Mouse (Mus musculus) cortical plate, adult 2 months (tissue): Measurements from ENCODE around the gene Svbp.
A peak's percentile ranks its signal among the peaks of the same experiment; 100 is the strongest.

Experiments
- CTCF ChIP-seq: fragments of 200-500 bp; IDR thresholded peaks from 2 replicates; pipeline ENCODE4 v1.5.1; 2011; ENCODE audit warnings: mild to moderate bottlenecking, control low read depth, low read length; ENCODE audit not compliant: insufficient read depth; ENCODE audit errors: extremely low read depth
- POLR2A ChIP-seq: fragments of 200-500 bp; IDR thresholded peaks from 2 replicates; pipeline ENCODE4 v1.6.1; 2011; ENCODE audit warnings: mild to moderate bottlenecking, low read length, control low read depth; ENCODE audit not compliant: insufficient read depth; ENCODE audit errors: extremely low read depth

DNA sequence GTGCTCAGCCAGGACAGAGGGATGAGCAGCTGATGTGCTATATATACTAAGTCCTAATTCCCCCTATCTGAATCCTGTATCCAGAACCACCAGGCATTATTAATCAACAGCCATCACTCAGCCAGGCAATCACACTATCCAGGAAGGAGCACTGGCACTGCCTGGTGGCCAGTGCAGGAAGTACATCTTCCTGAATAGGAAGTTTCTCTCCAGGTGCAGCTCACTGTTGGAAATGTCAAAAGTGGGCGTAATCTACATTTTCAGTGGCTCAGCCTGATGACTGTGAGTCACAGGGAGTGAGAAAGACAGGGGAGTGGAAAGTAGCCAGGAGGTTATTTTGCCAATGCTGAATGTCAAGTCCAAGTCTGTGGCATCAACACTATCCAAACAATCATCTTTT lies 28.6 kb downstream of the Svbp start:
- peak; percentile 68 for TF ChIP-seq CTCF
- TF ChIP-seq POLR2A, result no peak
